Mouse (Mus musculus) kidney, embryonic 14.5 days (tissue): ENCODE results near the gene Snx29. TPM values are rescaled to one million over a fixed set of nuclear protein-coding genes. Genes with fewer than 3 reads are reported as not detected.

Source experiments
- ATAC-seq: fragments of 200-750 bp; cut with Nextera tagmentation; 2 replicates; pipeline ENCODE4 v1.8.0; 2017; ENCODE audit warnings: moderate number of reproducible peaks, mild to moderate bottlenecking, moderate TSS enrichment, moderate library complexity; ENCODE audit not compliant: low FRiP score, low TSS enrichment
- H3K27ac ChIP-seq: fragments of 300-500 bp; sonication (generic); 2 replicates; pipeline ENCODE4 v1.5.1; 2014; ENCODE audit warnings: low read depth, mild to moderate bottlenecking, low read length, moderate library complexity, mixed read lengths
- H3K27me3 ChIP-seq: fragments of 300-500 bp; sonication (generic); 2 replicates; pipeline ENCODE4 v1.6.1; 2014; ENCODE audit warnings: mild to moderate bottlenecking, low read length; ENCODE audit not compliant: control insufficient read depth, insufficient read depth
- H3K36me3 ChIP-seq: fragments of 300-500 bp; sonication (generic); 2 replicates; pipeline ENCODE4 v1.6.1; 2014; ENCODE audit warnings: low read length, mixed read lengths; ENCODE audit not compliant: control insufficient read depth, insufficient read depth
- H3K4me1 ChIP-seq: fragments of 300-500 bp; sonication (generic); 2 replicates; pipeline ENCODE4 v1.6.1; 2014; ENCODE audit warnings: low read length, mixed read lengths; ENCODE audit not compliant: control insufficient read depth, insufficient read depth
- H3K4me2 ChIP-seq: fragments of 300-500 bp; sonication (generic); replicated peaks from 2 replicates; pipeline ENCODE4 v1.6.1; 2014; ENCODE audit warnings: low read depth, mild to moderate bottlenecking, low read length
- H3K4me3 ChIP-seq: fragments of 300-500 bp; sonication (generic); 2 replicates; pipeline ENCODE4 v1.5.1; 2014; ENCODE audit warnings: mild to moderate bottlenecking, low read length
- H3K9ac ChIP-seq: fragments of 300-500 bp; sonication (generic); 2 replicates; pipeline ENCODE4 v1.6.1; 2014; ENCODE audit warnings: low read depth, mild to moderate bottlenecking, low read length, moderate library complexity
- H3K9me3 ChIP-seq: fragments of 300-500 bp; sonication (generic); 2 replicates; pipeline ENCODE4 v1.6.1; 2016; ENCODE audit warnings: low read length; ENCODE audit not compliant: control insufficient read depth
- WGBS: fragments of 180-500 bp; shearing (Covaris S2); extraction: QIAGEN DNeasy Blood & Tissue Kit; methylation state at CpG from one replicate; pipeline ENCODE4 v1.1.7; 2014; 5-methylcytosine and 5-hydroxymethylcytosine counted together
- polyA plus RNA-seq: library from polyadenylated mRNA; unstranded; fragments of >200 nt; fragmentation: Nextera tagmentation; extraction: Ambion mirVana; gene quantifications from 2 replicates; pipeline ENCODE4 v1.2.1, GENCODE M21; 2014

The Snx29 gene
- polyA plus RNA-seq, 1 experiment from 2014 or later = 17.7 TPM

GRCm38 (mm10) chr16:11670251-11670970 is 347.7 kb downstream of the Snx29 start:
- Histone ChIP-seq H3K9ac (no peak overlapping the region), H3K4me3 (no peak overlapping the region), H3K27ac (no peak overlapping the region), H3K9me3 (no peaks in the 10 kb centered on the region), H3K4me1 (no peaks in the 10 kb centered on the region), H3K36me3 (no peaks in the 10 kb centered on the region), H3K27me3 (no peaks in the 10 kb centered on the region), H3K4me2 (no peak overlapping the region)
- no peak for ATAC-seq
- WGBS = 85% methylated on average over 9 of the region's 9 CpGs

DNA sequence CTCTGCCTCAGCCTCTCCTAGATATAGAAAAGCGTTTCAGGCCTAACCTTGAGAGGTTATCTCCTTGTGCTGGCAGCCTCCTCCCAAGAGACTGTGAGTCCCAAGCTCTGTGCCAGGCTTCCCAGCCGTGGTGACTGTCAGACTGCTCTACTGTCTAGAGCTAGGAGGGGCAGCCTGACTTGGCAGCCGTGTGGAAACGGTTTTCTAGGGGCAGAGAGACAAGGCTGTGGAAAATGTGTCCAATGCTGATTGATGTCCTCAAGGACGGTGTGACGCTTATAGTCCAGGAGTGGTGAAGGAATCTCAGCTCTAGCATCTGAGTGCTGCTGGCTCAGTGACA is 348.2 kb downstream of the Snx29 start:
- Histone ChIP-seq H3K9me3 (no peaks in the 10 kb centered on the region), H3K36me3 (no peaks in the 10 kb centered on the region), H3K27ac (no peak overlapping the region), H3K4me3 (no peak overlapping the region), H3K9ac (no peak overlapping the region), H3K4me1 (no peaks in the 10 kb centered on the region), H3K27me3 (no peaks in the 10 kb centered on the region), H3K4me2 (no peak overlapping the region)
- WGBS = 69% methylated on average over 6 of the region's 6 CpGs
- ATAC-seq = no peak

- ATAC-seq = no peak
- WGBS = 50% methylated on average over 4 of the region's 4 CpGs
Observed at GRCm38 (mm10) chr16:11676006-11676405, 353.3 kb downstream of the Snx29 start.

GRCm38 (mm10) chr16:11685264-11685663 is 362.6 kb downstream of the Snx29 start:
- no peak overlapping the region for H3K27ac ChIP-seq
- H3K36me3 ChIP-seq = no peaks in the 10 kb centered on the region
- no peaks in the 10 kb centered on the region for H3K27me3 ChIP-seq
- ATAC-seq = no peak
- H3K4me2 ChIP-seq = no peak overlapping the region
- H3K9ac ChIP-seq = no peak overlapping the region
- no peak overlapping the region for H3K4me3 ChIP-seq
- no peaks in the 10 kb centered on the region for H3K4me1 ChIP-seq
- no peaks in the 10 kb centered on the region for H3K9me3 ChIP-seq
- 88% methylated on average over 9 of the region's 9 CpGs for WGBS

More at GRCm38 (mm10) chr16:11676006-11676405, 353.3 kb downstream of the Snx29 start:
- H3K9me3 ChIP-seq = no peaks in the 10 kb centered on the region; the same call in 1 of the 2 replicates
- no peaks in the 10 kb centered on the region for H3K36me3 ChIP-seq
- no peak overlapping the region for H3K4me2 ChIP-seq
- no peaks in the 10 kb centered on the region for H3K4me1 ChIP-seq
- no peaks in the 10 kb centered on the region for H3K27me3 ChIP-seq
- no peak overlapping the region for H3K27ac ChIP-seq
- no peak overlapping the region for H3K9ac ChIP-seq
- H3K4me3 ChIP-seq = no peak overlapping the region

DNA sequence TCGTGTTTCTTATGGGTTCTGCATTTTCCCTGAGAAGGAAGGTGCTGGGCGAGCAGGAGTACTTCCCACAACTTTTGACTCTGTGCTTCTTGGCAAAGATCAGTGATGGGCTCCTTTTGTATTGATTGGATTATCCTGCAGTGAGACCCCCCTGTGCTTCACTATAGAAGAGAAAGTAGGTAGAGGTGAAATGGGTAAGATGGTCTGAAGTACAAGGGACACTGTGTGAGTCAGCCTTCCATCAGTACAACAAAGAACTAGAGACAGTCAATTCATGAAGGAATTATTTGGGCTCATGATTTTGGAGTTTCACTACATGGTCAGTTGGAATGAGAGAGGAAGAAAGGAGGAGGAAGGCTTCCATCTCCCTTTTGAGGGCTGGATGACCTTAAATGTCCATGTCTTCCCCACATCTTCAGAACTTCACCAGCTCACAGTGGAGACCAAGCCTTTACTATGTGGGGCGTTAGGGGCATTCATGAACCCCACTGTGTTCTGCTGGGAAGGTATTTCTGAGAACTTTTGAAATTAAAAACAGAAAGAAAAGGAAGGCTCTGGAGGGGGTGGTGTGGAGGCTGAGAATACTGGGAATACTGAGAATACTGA is 363.1 kb downstream of the Snx29 start:
- H3K4me3 ChIP-seq = no peak overlapping the region
- no peaks in the 10 kb centered on the region for H3K27me3 ChIP-seq
- ATAC-seq = no peak
- no peaks in the 10 kb centered on the region for H3K4me1 ChIP-seq
- H3K36me3 ChIP-seq = no peaks in the 10 kb centered on the region
- H3K9me3 ChIP-seq = no peaks in the 10 kb centered on the region
- no peak overlapping the region for H3K9ac ChIP-seq
- 83% methylated on average over 3 of the region's 3 CpGs for WGBS
- H3K27ac ChIP-seq = no peak overlapping the region
- H3K4me2 ChIP-seq = no peak overlapping the region

- H3K4me1 ChIP-seq = no peaks in the 10 kb centered on the region
- no peaks in the 10 kb centered on the region for H3K27me3 ChIP-seq
- no peaks in the 10 kb centered on the region for H3K9me3 ChIP-seq
- no peak overlapping the region for H3K4me2 ChIP-seq
- no peaks in the 10 kb centered on the region for H3K36me3 ChIP-seq
- H3K9ac ChIP-seq = no peak overlapping the region
- H3K4me3 ChIP-seq = no peak overlapping the region
- no peak overlapping the region for H3K27ac ChIP-seq
- ATAC-seq = no peak
Observed at GRCm38 (mm10) chr16:11687836-11688235, 365.1 kb downstream of the Snx29 start.

- no peaks in the 10 kb centered on the region for H3K4me1 ChIP-seq
- no peak overlapping the region for H3K4me2 ChIP-seq
- no peaks in the 10 kb centered on the region for H3K9me3 ChIP-seq
- H3K36me3 ChIP-seq = no peaks in the 10 kb centered on the region
- WGBS = 79% methylated on average over 4 of the region's 4 CpGs
- no peak overlapping the region for H3K4me3 ChIP-seq
- H3K27me3 ChIP-seq = no peaks in the 10 kb centered on the region
- no peak overlapping the region for H3K27ac ChIP-seq
- H3K9ac ChIP-seq = no peak overlapping the region
- ATAC-seq = no peak
Observed at GRCm38 (mm10) chr16:11688281-11689005, 365.7 kb downstream of the Snx29 start.

GRCm38 (mm10) chr16:11690097-11690496 is 367.4 kb downstream of the Snx29 start:
- H3K4me1 ChIP-seq = no peaks in the 10 kb centered on the region
- no peak overlapping the region for H3K4me3 ChIP-seq
- no peak for ATAC-seq
- H3K9ac ChIP-seq = no peak overlapping the region
- no peaks in the 10 kb centered on the region for H3K36me3 ChIP-seq
- H3K27me3 ChIP-seq = no peaks in the 10 kb centered on the region
- 90% methylated on average over 8 of the region's 8 CpGs for WGBS
- H3K27ac ChIP-seq = no peak overlapping the region
- H3K4me2 ChIP-seq = no peak overlapping the region
- no peaks in the 10 kb centered on the region for H3K9me3 ChIP-seq

GRCm38 (mm10) chr16:11690756-11691155 is 368.0 kb downstream of the Snx29 start:
- no peak for ATAC-seq
- Histone ChIP-seq H3K9ac (no peak overlapping the region), H3K9me3 (no peaks in the 10 kb centered on the region), H3K27me3 (no peaks in the 10 kb centered on the region), H3K36me3 (no peaks in the 10 kb centered on the region), H3K27ac (no peak overlapping the region), H3K4me1 (no peaks in the 10 kb centered on the region), H3K4me2 (no peak overlapping the region), H3K4me3 (no peak overlapping the region)
- 63% methylated on average over 4 of the region's 4 CpGs for WGBS
